Mouse (Mus musculus) liver, adult 2 months (tissue): Measurements from ENCODE around the gene Olfm2.

Experiments used
- CTCF ChIP-seq: fragments of 200-500 bp; IDR thresholded peaks from 2 replicates; pipeline ENCODE4 v1.5.1; 2011; ENCODE audit warnings: low read depth, low read length, control low read depth
- POLR2A ChIP-seq: fragments of 200-500 bp; IDR thresholded peaks from 2 replicates; pipeline ENCODE4 v1.6.1; 2011; ENCODE audit warnings: low read length, control low read depth; ENCODE audit not compliant: insufficient read depth; ENCODE audit errors: extremely low read depth

DNA sequence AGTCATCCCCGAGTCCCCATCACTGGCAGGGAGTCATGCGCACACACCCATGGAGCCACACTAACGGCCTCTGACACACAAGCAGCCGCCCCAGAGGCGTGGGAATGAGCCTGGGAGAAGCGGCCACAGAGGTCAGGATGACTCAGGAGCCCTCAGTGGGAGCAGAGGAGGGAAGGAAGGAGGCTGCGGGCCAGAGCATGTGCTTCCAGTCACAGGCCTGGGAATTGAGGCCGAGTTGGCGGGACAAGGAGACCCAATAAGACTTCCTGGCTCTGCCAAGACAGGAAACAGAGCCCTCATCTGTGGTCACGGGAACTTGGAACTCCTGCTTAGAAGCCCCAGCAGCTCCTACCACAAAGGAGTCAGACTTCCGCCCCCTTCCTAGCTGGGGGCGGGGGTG is 14.7 kb upstream of the Olfm2 start:
- TF ChIP-seq CTCF (no peak), POLR2A (no peak)
